Mouse (Mus musculus): ENCODE data around the gene Bag6.

GRCm38 (mm10) chr17:35157661-35158175, 22.7 kb downstream of the Bag6 start:
- TF ChIP-seq CTCF (conservative IDR thresholded peaks at IDR 0.05; ENCODE audit: insufficient read depth, insufficient read length, low read depth, low read length) (no peak), POLR2A (IDR thresholded peaks at IDR 0.05; ENCODE audit: low read depth, low read length) (no peak)

Data from kidney, adult 2 months (tissue).